Mouse (Mus musculus) heart, adult 18-20 months (tissue): ENCODE measurements around the gene Mlkl. TPM values are rescaled to one million over a fixed set of nuclear protein-coding genes. Genes with fewer than 3 reads are reported as not detected.
A peak's percentile ranks its signal among the peaks of the same experiment; 100 is the strongest.
"Not testable (repeated sequence)": the region's sequence is repeated elsewhere in the genome, so short reads cannot be mapped to it uniquely, and the experiment has no call there.

Source experiments
- DNase-seq, 2 experiments: peaks; one replicate each; pipeline ENCODE4 v3.0.0; 2021 to 2022; ENCODE audit warnings: mixed read lengths in 1 of 2
- total RNA-seq, 2 experiments: library from RNA; stranded (reverse); gene quantifications; 2 replicates each; pipeline ENCODE4 v1.2.3; 2021

The Mlkl gene
- total RNA-seq, 2 experiments from 2014 or later: 2.7 to 3.2 TPM

DNA sequence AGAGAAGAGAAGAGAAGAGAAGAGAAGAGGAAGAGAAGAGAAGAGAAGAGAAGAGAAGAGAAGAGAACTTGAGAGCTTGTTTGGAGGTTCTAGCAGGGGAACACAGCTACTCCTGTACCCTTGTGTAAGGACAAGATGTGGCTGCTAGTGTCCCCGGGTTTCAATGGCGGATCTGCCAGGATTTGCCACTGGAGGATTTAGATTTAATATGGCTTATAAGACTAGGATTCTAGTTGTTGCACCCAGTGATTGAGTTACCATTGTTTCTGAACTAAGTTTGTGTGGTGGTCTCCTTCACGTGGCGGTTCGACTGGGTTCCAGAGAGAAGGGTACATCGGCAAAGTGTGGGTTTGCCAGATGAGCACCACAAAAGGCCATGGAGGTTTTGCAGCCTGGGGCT lies 24.0 kb downstream of the Mlkl start:
- DNase-seq: not testable (repeated sequence)

DNA sequence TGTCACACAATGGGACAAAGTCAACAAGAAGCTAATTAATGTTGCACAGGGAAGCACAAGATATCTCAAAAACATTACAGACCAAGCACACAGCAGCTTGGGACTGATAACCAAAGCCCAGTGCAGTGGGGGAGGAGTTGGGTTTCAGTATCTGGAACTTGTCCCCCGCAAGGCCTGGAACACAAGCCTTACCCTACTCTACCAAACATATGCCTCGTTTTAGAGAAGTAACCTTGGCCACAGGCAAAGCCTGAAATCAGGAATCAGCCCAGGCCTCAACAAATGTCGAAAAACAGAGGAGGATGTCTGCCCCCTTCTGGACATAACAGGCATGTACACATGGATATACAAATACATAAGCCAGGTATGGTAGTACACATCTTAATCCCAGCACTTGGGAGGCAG lies 25.2 kb downstream of the Mlkl start:
- DNase-seq: no peak

DNA sequence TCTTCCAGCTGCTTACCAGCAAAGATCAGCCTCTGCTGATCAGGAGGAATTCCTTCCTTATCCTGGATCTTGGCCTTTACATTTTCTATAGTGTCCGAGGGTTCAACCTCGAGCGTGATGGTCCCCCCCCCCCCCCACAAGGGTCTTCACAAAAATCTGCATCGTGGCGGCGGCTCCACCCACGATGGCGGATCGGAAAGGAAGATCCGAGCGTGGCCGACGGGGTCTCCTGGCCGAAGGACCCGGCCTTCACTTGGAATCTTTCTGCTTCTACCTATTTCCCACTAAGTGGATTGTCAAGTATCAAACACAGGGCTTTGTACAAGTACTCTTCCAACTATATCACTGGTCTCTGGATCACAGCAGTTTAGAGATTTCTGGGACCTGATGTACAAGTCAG lies 28.0 kb downstream of the Mlkl start:
- not testable (repeated sequence) for DNase-seq

DNA sequence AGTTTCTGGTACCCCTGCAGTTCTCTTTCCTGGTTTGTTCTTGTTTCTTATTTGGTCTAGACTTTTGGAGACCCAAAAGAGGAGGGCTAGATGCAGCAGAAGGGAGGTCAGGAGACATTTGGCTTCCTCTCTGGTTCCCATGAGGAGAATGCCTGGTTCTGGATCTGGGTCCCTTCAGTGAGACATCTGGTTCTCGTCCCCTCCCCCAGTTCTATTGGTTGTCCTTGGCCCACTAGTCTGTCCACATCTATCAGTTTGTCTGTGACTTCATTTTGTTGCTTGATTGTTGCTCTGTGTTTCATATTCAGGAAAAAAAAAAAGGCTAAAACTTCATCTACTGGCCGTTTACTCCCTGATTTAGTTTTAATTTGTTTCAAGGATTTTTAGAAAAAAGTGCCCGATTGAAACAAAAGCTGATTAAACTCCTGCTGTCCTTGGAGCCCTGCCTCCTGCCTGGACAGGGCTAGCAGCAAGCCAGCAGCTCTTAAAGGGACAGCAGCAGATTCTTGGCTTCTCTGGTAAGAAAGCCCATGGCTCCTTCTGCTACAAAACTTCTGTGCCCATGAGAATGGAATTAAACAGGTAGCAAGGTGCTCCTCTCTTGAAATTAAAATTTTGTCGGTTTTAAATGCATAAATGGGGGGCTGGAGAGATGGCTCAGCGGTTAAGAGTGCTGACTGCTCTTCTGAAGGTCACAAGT lies 32.8 kb downstream of the Mlkl start:
- peak in 1 of 2 experiments; percentile 31 for DNase-seq

DNA sequence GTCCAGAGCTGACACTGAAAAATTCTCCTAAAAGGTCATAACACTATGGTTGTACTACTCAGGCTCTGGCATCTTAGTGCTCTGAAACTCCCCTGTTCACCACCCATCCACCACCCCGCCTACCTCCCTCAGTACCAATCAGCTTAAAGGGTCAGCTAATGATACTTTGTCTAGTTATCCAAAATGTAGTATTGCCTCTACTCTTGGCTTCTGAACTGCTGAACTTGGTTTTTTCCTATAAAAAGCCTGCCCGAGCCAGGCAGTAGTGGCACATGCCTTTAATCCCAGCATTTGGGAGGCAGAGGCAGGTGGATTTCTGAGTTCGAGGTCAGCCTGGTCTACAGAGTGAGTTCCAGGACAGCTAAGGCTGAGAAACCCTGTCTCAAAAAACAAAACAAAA lies 33.6 kb downstream of the Mlkl start:
- no peak for DNase-seq

DNA sequence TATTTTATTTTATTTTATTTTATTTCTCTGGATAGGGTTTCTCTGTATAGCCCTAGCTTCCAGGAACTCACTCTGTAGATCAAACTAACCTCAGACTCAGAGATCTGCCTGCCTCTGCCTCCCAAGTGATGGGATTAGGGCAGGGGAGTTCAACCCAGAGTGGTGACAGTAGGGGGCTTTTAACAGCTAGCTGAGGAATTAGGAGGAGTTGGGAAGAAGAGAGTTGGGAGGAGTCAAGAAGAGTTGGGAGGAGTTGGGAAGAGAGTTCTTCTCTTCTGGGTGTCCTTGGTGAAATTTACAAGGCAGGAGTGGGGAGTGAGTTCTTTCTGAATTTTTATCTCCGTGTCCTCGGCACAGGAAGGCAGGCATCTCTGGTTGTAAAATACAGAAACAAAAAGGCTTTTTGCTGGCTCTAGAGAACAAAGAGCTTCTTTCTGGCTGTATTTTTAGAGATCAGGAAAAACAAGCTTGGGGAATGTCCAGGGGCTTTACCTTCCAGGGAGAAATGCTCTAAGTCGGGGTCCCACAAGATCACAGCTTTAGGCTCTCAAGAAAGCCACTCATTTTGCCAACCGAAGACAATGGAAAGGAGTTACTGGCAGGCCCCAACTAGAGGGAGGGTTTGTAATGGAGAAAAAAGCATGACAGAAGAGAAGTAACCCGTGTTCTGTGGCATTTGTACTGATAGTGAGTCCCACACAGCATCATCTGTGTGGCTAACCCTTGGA lies 34.7 kb downstream of the Mlkl start:
- not testable (repeated sequence) for DNase-seq

DNA sequence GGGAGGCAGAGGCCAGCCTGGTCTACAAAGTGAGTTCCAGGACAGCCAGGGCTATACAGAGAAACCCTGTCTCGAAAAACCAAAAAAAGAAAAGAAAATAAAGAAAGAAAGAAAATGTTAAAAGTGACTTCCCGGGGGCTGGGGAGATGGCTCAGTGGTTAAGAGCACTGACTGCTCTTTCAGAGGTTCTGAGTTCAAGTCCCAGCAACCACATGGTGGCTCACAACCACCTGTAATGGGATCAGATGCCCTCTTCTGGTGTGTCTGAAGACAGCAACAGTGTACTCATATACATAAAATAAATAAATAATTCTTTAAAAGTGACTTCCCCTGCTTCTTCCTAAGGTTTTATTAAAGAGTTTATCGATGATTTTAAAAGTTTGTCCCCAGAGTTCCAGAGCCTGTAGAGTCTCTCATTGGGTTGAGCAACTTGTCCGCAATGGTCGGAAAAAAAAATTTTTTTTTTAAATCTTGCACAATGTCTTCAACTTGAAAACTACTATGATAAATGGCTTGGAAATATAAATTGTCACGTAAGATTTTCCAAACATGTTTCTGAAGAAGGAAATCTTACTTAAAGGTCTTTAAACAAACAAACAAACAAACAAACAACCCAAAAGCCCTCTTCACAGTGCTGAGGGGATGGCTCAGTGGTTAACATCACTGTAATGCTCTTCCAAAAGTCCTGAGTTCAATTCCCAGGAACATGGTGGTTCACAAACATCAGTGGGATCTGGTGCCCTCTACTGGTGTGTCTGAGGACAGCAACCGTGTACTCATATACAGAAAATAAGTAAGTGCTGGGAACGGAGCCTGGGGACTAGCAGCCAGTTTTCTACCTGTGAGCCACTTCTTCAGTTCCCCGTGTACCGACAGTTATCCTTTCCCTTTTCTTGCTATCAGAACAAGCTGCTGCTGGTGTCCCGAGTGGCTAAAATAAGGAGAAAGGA lies 37.1 kb downstream of the Mlkl start:
- DNase-seq: peak in 1 of 2 experiments; percentile 25

DNA sequence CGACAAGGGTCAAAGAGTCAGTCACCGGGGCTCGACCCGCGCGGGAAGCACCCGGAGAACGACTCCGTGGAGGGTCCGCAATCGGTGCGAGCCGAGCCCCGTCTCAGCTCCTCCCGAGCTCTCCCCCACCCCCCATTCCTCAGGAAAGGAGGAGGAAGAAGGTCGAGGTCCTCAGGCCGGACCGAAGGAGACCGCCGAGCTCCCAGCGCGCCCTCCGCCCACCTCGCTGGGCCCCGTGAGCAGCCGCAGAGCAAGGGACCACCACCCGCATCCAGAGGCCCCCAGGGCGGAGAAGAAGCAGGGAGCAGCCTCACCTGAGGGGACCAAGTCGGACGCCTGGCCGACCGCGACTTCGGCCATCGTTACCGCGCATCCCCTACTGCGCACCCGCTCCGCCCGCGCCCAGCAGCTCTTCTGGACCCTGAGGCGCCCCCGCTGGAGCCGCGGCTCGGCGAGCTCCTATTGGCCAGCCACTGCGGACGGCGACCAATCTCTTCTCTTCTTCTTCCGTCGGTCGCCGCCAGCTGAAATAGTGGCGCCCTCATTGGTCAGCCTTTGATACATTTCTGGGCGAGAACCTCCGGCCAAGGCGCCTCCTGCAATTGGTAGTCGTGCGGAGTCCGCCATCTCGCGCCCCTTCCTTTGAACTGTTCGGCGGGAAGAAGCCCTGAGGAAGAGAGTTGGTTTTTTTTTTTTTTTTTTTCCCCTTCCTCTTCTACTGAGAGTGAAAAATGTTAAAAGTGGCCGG lies 38.0 kb downstream of the Mlkl start, which contains the start of gene Rfwd3:
TSS of gene Rfwd3 (minus strand) at position 402 of the 748 bp plus-strand sequence.
- peak; percentile 95 to 99 for DNase-seq

DNA sequence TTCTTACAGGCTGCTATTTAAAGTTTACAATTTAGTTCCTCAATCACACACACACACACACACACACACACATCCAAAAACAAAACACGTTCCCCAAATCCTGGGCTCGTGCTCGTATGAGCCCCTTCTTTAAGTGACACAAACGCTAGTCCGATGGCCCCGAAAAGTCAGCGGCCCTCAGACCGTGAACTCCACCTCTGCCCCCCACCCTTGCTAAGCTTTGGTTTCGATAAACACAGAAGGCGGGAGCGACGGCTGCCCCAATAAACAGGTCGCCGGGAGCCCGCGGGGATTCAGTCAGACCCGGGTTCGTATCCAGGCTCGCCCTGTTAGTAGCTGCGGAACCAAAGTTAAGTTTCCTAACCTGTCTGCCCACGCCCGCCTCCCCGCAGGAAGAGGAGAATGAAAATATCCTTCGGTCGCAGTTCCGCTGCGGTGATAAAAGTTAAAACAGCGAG lies 38.6 kb downstream of the Mlkl start:
- DNase-seq: peak; percentile 54 to 81

DNA sequence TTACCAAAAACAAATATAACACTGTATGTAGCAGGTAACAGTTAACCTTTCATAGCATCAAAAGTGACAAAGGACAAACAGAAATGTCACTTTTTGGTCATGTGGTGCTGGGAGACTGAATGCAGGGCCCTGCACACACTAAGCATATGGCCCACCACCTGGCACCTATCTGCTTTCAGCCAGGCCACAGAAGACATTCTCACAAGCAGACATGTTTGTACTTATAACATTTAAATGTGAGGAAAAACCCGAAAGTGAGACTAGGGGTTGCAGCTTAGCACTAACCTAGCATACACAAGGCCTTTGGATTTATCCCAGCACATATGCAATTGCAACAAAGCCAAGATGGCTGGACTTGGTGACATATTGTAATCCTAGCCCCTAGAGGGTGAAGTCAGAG lies 40.0 kb downstream of the Mlkl start:
- no peak for DNase-seq

DNA sequence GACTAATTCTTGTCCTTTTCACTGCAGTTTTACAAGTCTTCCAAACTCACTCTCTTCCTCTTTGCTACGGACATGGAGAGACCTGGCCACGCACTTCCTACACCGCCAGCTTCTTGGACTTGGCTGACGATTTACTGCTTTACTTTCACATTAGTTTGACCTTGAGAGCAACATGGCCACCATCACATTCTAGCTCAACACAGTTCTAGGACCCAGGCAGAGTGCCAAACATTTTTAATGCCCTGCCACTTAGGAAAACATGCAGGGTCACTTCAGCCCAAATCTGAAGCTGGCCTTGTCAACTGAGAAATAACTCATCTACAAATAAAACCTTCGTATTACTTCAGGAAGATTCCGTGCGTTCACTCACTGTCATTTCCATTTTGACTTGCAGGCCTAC lies 46.2 kb downstream of the Mlkl start:
- peak; percentile 50 to 54 for DNase-seq

DNA sequence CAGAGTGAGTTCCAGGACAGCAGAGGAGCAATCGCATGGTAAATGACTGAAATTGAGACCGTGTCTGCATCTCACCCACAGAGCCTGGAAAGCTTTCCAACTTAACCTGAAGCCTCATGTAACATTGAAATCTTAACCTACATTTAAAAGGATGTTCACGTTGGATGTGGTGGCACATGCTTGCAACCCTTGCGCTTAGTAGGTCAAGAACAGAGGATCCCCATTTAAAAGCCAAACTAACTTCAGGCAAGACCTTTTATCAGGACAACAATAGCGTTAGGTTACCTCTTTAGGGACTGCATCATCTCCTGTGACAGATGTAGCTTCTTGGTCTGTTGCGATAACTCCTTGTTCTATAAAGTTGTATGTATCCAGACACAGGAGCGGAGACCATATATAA lies 47.4 kb downstream of the Mlkl start:
- no peak for DNase-seq

DNA sequence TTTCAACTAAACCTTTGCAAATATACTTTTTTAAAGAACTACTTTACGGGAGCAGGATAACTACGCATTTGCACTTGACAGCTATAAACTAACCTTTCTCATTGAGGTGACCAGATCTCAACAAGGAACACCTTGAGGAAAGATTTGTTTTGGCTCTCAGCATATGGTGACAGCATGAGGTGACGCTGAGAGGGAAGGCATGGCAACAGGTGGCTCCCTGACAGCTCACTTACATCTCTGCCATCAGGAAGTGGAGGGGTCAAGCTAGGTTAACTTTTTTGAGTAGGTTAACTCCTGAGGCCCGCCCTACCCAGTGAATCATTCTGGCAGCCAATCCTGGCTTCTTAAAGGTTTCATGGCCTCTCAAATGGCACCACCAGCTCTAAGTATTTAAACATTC lies 52.4 kb downstream of the Mlkl start:
- DNase-seq: peak in 1 of 2 experiments; percentile 9

DNA sequence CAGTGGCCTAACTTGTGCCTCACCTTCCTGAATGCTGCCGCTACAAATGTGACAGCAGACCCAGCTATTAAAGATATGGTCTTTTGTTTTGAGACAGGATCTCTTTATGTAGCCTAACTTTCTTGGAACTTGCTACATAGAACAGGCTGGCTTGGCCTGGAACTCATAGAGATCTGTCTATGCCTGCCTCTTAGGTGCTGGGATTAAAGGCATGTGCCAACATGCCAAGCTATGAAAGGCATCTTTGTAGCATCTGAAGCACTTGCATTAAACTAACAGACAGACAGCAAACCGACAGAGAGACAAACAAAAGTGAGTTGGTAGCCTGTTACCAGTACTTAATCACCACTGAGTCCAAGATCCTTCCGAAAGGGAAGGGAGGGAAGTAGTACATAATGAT lies 55.9 kb downstream of the Mlkl start:
- no peak for DNase-seq

DNA sequence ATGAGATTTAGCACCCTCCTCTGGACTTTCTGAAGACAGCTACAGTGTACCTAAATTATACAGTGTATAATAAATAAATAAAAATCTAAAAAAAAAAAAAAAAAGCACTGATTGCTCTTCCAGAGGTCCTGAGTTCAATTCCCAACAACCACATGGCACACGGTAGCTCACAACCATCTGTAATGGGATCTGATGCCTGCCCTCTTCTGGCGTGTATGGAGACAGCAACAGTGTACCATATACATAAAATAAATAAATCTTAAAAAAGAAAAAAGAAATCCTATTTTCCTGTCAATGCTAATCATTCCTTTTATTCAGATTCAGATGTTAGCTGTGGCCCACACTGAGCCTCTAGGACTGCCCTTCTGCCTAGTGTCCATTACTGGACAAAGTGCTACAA lies 69.7 kb downstream of the Mlkl start:
- DNase-seq: no peak

DNA sequence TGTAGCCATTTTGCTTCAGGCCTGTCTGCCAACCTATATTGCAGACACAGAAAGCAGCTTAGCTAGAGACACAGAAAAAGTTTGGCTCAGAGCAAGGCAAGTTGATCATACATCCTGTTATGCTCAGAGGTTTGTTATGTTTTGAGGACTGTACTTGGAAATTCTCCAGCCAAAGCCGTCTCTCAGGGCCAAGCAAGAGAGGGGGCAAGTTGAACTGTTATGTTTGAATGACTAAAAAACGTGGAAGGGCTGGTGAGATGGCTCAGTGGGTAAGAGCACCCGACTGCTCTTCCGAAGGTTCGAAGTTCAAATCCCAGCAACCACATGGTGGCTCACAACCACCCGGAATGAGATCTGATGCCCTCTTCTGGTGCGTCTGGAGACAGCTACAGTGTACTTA lies 71.8 kb downstream of the Mlkl start:
- DNase-seq: not testable (repeated sequence)

DNA sequence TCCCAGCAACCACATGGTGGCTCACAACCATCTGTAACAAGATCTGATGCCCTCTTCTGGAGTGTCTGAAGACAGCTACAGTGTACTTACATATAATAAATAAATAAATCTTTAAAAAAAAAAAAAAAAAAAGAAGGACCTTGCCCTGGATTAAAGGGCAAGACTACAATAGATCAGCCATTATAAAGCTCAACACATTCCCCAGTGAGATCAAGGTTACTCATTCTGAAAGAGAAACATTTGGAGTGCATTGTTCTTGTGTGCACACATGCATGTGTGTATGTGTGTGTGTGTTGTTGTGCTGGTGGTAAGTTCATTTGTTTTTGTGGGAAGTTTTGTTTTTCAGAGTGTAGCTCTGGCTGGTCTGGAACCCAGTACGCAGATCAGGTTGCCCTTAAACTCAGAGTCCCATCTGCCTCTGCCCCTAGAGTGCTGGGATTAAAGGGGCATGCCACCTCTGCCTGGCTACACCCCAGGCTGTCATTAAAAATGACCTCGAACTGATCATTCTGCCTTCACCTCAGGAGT lies 73.2 kb downstream of the Mlkl start:
- DNase-seq: no peak

DNA sequence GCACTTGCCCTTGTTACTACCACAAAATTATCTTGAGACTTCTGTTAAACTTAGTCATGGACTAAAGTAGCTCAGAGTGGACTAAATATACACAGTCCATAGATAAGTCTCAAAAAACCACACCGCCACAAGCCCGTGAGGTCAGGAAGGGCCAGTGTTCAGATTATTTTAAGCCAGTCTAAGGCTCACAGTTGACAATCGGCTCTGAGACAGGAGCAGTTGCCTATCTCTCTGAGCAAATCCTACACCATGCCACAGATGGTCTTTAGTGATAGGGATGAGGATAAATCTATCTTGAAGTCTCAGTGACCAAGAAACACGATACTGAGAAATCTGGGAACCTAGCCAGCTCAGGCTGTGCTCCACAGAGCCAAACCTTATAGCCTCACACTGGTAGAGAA lies 76.0 kb downstream of the Mlkl start:
- DNase-seq: peak; percentile 25 to 40
